Mouse (Mus musculus): ENCODE results near the gene Snx1.

DNA sequence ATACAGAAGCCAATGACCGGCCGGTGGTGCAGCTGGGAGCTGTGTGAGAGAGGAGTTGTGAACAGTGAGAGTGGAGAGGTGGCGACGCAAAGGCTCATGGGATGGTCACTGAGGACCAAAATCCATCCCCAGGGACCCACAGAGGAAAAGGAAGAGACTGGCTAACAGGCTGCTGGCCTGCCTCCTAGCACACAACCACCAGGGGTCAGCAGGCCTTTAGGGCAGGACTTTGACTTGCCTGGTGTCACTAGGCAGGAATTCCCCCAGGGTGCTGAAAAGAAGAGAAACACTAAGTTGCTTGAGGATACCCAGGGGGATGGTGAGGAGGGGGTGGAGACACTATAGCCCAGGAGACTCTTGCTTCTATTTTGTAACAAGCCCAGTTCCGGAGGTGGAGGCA lies 58.8 kb downstream of the Snx1 start:
- no peak for TF ChIP-seq CTCF (IDR thresholded peaks at IDR 0.05; ENCODE audit: borderline replicate concordance, control insufficient read depth, extremely low read depth, insufficient read depth, low read length, poor library complexity)
- no peak for TF ChIP-seq POLR2A (IDR thresholded peaks at IDR 0.05; ENCODE audit: control insufficient read depth, extremely low read depth, insufficient read depth, low read length, poor library complexity)

All from thymus, adult 2 months (tissue).